Mouse (Mus musculus) large intestine, adult 2 months (tissue): Measurements from ENCODE around the gene Uaca. TPM values are rescaled to one million over a fixed set of nuclear protein-coding genes. Genes with fewer than 3 reads are reported as not detected.

Experiments
- DNase-seq: peaks from one replicate; pipeline ENCODE4 v3.0.0-alpha.2; 2012; ENCODE audit warnings: low read depth, low spot score
- WGBS: fragments of 180-500 bp; shearing (Covaris S2); methylation state at CpG from one replicate; pipeline ENCODE4 v1.1.7; 2018; 5-methylcytosine and 5-hydroxymethylcytosine counted together
- polyA plus RNA-seq: library from polyadenylated mRNA; depleted of rRNA; stranded (reverse); fragments of >200 nt; gene quantifications from 2 replicates; pipeline ENCODE4 v1.2.3, GENCODE M21; 2012; rRNA removed

Gene Uaca
- polyA plus RNA-seq, result 18.4 TPM in 2 replicates

DNA sequence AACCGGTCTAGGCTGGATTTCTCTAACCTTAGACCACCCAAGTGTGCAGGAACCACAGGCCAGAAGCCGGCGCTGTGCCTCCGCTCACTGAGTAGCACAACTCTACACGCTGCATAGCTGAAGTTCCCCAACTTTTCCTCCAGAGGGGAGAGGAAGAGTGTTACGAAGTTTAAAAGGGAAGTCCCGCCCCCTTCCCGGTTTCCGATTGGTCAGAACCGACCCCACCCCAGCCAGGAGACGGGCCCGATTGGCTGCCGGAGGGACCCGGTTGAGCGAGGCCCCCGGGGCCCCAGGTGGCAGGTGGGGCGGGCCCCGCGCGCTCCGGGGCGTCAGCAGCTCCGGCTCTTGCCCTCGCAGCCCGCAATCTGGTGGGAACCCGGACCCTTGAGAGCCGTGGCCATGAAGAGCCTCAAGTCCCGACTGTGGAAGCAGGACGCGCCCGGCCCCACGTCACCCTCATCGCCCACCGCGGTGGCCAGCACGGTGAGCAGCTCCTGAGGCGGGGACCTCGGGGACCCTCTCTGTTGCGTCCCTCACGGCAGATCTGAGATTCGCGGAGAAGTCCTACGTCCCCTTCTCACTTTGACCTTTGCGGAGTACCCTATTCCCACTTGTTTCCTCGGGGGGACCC is at the start of gene Uaca:
TSS of gene Uaca (plus strand) at position 333 of the 631 bp plus-strand sequence.
- no peak for DNase-seq
- WGBS, result under 1% methylated on average over 45 of the region's 45 CpGs

- 48% methylated on average over 4 of the region's 4 CpGs for WGBS
- DNase-seq, result no peak
Observed at GRCm38 (mm10) chr9:60744971-60745370, 49.4 kb upstream of the Uaca start.

DNA sequence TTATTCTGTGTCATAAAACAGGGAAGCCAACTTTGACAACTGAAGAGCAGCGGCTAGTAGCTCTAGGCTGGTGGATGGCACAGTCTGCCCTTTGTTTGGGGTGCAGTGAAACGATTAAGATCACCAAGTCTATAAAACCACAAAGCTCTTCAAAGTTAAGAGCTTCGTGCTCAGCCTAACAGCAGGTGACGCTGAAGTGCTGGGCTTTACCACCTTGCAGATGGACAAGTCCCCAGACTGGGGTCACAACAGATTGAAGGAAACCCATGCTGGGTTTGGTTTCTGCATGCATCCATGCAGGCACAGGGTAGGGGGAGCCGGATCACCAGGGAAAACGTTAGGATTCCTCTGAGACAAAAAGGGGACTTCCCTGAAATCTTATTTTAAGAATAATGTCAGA is 47.8 kb upstream of the Uaca start:
- no peak for DNase-seq
- WGBS, result 20% methylated on average over 6 of the region's 6 CpGs

DNA sequence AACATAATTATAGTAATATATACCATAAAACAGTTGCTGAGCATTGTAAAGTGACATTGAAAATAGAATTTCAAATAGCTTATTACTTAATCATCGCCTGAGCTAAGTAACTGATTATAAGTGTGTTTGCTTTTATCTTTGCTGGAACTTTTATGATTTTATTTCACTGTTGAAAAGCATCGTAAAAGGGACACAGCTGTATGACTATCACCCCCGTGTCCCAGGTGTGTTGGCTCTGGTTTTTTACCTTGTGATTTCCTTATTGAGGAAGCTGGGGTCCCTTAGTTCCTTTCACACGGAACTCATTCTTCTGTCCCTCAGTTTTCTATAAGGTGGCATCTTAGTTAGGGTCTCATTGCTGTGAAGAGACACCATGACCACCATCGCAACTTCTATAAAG is 46.7 kb upstream of the Uaca start:
- WGBS, result 43% methylated on average over 5 of the region's 5 CpGs

GRCm38 (mm10) chr9:60748191-60748590 is 46.2 kb upstream of the Uaca start:
- no peak for DNase-seq
- 91% methylated on average over 2 of the region's 2 CpGs for WGBS

More for the DNA sequence above, 46.7 kb upstream of the Uaca start:
- DNase-seq, result no peak

GRCm38 (mm10) chr9:60749105-60749504 is 45.2 kb upstream of the Uaca start:
- 97% methylated on average over 2 of the region's 2 CpGs for WGBS
- DNase-seq, result no peak

DNA sequence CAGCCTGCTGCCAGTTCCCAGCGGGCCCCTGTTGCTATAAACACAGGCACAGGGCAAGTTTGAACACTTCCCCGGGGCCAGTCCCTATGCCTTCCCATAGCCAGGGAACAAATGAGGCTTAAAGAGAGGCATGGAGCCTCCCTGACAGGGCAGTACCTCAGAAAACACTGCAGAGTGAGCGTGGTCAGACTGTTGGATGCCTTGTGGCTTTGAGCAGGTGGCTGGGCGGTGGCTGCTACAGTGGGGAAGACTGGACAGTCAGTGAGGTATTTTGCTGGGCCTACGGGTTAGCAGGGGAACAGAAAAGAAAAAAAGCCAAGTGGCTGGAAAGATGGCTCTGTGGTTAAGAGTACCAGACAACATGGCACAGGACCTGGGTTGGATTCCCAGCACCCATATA is 43.2 kb upstream of the Uaca start:
- no peak for DNase-seq
- WGBS, result 92% methylated on average over 5 of the region's 5 CpGs

- WGBS, result 24% methylated on average over 6 of the region's 6 CpGs
- DNase-seq, result no peak
Observed at GRCm38 (mm10) chr9:60751971-60752370, 42.4 kb upstream of the Uaca start.

DNA sequence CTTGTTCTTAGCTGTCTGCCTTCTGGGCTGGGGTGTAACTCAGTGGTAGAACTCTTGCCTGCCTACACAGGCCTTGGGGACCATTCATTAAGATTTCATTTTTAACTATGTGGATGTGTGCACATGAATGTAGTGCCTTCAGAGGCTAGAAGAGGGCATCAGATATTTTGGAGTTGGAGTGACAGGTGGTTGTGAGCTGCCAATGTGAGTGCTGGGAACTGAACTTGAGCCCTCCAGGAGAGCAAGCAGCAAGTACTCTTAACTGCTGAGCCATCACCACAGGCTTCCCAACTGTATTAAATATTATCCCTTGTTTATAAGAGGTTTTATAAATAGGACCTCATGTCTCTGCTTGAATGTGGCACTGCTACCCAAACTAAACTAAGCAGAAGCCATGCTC is 41.7 kb upstream of the Uaca start:
- DNase-seq, result no peak

DNA sequence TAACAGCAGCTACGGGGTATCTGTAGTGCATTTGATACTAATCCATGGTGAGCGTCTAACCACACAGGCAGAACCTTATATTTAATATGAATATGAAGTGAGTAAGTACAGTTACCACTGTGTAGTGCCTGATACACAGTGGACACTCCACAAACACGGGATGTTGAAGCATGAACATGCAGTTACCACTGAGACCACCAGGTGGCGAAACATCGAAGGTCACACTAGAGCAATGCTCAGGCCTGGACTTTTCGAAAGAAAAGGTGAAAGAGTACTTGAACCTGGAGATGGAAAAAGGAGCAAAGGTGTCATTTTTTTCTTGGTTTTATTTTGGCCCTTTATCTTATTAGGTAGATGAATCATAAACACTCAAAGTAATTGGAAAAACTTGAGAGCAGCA is 38.1 kb upstream of the Uaca start:
- 39% methylated on average over 6 of the region's 6 CpGs for WGBS
- DNase-seq, result no peak

DNA sequence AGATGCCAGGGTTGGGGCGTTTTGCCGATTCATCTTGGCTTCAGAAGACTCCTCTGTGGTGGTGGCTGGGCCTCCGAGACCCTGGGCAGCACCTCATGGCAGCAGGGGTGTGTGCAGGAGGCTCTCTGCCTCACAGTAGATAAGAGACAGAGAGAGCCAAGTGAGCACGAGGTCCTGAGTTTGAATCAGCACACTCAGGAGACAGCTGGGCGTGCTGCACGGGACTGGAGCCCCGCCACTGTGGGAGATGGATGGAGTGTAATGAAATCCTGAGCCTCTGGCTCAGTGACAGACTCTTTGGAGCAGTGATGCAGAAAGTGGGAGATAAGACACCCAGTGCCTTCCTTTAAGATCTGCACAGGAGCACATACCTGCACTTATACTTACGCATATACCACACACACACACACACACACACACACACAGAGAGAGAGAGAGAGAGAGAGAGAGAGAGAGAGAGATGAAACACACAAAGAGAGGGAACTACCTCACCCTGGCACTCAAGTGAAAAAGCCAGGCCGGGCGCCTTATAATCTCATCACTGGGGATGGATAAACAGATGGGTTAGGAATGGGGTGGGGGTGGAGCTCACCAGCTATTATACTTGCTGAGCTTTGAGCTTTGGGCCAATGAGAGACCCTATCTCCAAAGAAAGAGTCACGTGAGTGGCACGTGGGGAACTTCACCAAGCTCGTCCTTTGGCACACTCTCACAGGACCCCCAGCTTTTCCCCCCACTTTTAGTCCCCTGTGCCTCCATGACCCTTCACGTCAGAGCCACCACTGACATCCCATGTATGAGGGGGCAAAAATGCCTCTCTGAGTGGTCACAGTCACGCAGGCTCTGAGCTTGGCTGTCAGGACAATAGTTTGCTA is 37.2 kb upstream of the Uaca start:
- WGBS, result 80% methylated on average over 15 of the region's 15 CpGs
- DNase-seq, result no peak

GRCm38 (mm10) chr9:60757817-60758216 is 36.5 kb upstream of the Uaca start:
- 48% methylated on average over 5 of the region's 5 CpGs for WGBS
- no peak for DNase-seq

DNA sequence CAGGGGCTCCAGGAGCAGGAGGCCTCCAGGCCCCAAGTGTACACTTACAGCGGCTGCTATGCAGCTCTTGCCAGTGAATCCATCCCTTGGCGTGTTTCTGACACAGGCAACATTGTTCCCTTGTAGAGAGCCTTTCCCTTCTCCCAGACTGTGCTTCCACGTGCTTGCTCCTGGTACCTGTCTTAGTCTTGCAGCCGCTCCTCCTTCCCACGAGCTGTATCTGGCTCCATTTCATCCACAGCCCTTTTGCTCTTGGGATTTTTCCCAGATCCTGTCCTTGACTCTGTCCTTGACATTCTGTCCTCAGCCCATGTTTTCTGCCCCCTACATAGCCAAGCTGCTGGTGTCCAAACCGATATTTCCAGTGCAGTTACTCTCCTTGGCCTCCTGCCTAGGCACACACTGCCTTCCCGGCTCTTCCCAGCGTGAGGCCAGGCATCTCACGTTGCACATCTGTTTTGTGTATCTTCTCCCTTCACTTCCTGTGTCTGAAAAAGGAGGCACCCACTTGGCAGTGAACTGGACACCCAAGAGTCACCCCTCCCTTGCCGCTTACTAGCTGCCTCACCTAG is 34.8 kb upstream of the Uaca start:
- WGBS, result 43% methylated on average over 10 of the region's 10 CpGs
- no peak for DNase-seq

- 64% methylated on average over 2 of the region's 2 CpGs for WGBS
Observed at GRCm38 (mm10) chr9:60765181-60765580, 29.2 kb upstream of the Uaca start.

DNA sequence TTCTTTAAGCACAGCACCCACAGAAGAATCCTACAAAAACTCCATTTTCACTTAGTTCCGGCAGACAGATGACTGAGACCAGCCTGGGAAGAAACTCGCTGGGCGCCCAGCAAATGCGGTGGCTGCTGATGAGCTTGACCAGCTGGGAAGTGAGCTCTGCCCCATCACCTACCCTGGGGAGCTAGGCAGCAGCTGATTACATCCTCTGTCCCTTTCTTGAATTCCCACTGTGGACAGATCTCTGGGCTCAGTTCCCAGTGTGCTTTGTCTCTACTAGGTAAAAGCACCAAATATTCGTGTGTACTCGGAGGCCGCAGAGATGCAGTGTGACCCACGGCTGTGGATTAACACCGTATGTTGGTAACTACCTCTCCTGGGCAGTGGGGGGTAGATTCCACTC is 25.9 kb upstream of the Uaca start:
- 81% methylated on average over 9 of the region's 9 CpGs for WGBS

More at GRCm38 (mm10) chr9:60765181-60765580, 29.2 kb upstream of the Uaca start:
- no peak for DNase-seq

DNA sequence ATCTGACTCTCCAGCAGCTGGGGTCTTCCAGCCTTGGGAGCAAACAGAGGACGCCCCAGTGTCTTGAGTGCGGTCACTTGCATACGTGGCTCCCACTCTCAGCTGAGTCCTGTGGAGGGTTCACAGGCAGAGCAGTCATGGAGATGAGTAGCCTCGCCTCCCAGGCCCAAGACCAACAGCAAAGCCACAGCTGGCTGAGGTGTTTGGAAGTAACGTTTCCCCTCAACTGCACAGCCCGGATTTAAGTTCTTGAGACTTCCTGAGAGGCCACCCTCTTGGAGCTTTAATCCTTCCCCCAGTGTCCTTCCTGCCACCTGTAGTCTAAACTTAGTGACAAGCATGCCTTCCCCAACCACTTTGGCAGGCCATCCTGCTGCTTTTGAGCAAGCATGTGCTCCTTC is 24.6 kb upstream of the Uaca start:
- DNase-seq, result no peak
- WGBS, result 80% methylated on average over 6 of the region's 6 CpGs

More for the DNA sequence above, 25.9 kb upstream of the Uaca start:
- no peak for DNase-seq

DNA sequence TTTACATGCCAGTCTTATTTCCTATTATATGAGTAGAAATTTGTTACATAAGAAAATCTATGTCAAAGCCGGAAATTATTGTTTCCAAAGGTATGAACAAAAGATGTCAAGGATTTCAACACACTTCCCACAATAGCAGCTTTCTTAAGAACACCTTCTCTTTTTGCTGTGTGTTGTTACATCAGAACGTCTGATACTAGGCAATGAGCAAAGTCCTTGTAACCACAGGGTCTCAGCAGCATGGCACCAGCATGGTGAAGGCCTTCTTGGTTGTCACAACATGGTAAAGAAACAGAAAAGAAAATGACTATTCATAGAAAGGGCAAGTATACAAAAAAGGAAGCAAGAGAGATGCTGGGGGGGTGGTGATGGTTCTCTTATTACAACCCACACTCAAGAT is 20.6 kb upstream of the Uaca start:
- no peak for DNase-seq
- WGBS, result 90% methylated on average over 2 of the region's 2 CpGs

DNA sequence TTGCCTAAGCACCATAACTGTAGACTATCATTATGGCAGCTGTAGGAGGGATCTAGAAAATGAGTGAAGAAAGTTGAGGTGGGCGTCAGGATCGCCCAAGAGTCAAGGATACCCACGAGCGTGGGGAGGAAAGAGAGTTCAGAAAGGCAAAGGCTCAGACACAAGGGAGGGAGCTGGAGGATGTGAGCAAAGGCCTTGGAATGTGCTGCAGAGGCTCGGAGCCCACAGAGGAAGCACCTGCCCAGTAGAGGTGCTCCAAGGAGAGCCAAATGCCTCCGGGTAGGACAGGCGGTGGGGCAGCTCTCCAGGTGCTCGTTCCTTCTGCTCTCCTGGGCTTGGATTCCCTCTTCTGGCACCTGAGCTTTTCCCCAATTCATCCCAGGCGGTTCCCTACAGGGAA is 17.4 kb upstream of the Uaca start:
- WGBS, result 74% methylated on average over 9 of the region's 9 CpGs
- no peak for DNase-seq

- DNase-seq, result no peak
- WGBS, result 77% methylated on average over 9 of the region's 9 CpGs
Observed at GRCm38 (mm10) chr9:60782057-60782789, 12.1 kb upstream of the Uaca start.

DNA sequence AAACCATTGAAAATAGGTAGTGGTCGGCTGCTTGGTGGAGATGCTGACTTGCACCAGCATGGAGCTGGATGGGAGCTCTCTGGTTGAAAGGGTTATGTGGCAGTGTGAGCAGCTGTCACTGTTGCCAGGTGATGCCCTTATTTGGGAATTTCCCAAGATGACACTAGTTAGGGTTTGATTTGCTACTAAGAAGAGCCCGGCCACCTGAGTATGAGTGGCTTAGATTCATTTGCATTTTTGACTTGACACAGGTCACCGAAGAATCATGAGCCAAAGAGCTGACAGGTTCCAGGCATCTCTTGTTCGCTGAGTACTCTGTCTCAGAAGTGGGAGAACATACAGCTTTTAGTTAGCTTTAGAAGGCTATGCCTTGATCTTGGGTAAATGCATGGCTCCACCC is 9.3 kb upstream of the Uaca start:
- DNase-seq, result no peak

More for the DNA sequence above, 9.3 kb upstream of the Uaca start:
- WGBS, result 39% methylated on average over 4 of the region's 4 CpGs
